Mouse (Mus musculus) forebrain, embryonic 16.5 days (tissue): ENCODE results near the gene Kcna5. TPM values are rescaled to one million over a fixed set of nuclear protein-coding genes. Genes with fewer than 3 reads are reported as not detected.
A peak's percentile ranks its signal among the peaks of the same experiment; 100 is the strongest.

Experiments
- ATAC-seq: fragments of 200-750 bp; cut with Nextera tagmentation; 2 replicates; pipeline ENCODE4 v1.8.0; 2017; ENCODE audit warnings: mild to moderate bottlenecking, moderate library complexity
- H3K27ac ChIP-seq: fragments of 300-500 bp; sonication (generic); 2 replicates; pipeline ENCODE4 v1.5.1; 2014; ENCODE audit warnings: low read length, control low read depth
- H3K27me3 ChIP-seq: fragments of 300-500 bp; sonication (generic); replicated peaks from 2 replicates; pipeline ENCODE4 v1.6.1; 2014; ENCODE audit warnings: low read length; ENCODE audit not compliant: control insufficient read depth, insufficient read depth
- H3K36me3 ChIP-seq: fragments of 300-500 bp; sonication (generic); 2 replicates; pipeline ENCODE4 v1.6.1; 2014; ENCODE audit not compliant: control insufficient read depth, insufficient read depth
- H3K4me1 ChIP-seq: fragments of 300-500 bp; sonication (generic); replicated peaks from 2 replicates; pipeline ENCODE4 v1.6.1; 2014; ENCODE audit warnings: low read length; ENCODE audit not compliant: control insufficient read depth, insufficient read depth
- H3K4me2 ChIP-seq: fragments of 300-500 bp; sonication (generic); 2 replicates; pipeline ENCODE4 v1.6.1; 2014; ENCODE audit warnings: mild to moderate bottlenecking, low read length, control low read depth
- H3K4me3 ChIP-seq: fragments of 300-500 bp; sonication (generic); replicated peaks from 2 replicates; pipeline ENCODE4 v1.5.1; 2014; ENCODE audit warnings: mild to moderate bottlenecking, low read length, control low read depth
- H3K9ac ChIP-seq: fragments of 300-500 bp; sonication (generic); replicated peaks from 2 replicates; pipeline ENCODE4 v1.6.1; 2014; ENCODE audit warnings: low read depth, low read length, control low read depth
- H3K9me3 ChIP-seq: fragments of 300-500 bp; sonication (generic); 2 replicates; pipeline ENCODE4 v1.6.1; 2016; ENCODE audit warnings: low read length; ENCODE audit not compliant: control insufficient read depth
- WGBS: fragments of 180-500 bp; shearing (Covaris S2); extraction: QIAGEN DNeasy Blood & Tissue Kit; methylation state at CpG from one replicate; pipeline ENCODE4 v1.1.7; 2014; 5-methylcytosine and 5-hydroxymethylcytosine counted together
- polyA plus RNA-seq: library from polyadenylated mRNA; unstranded; fragments of >200 nt; fragmentation: Nextera tagmentation; extraction: Ambion mirVana; gene quantifications from 2 replicates; pipeline ENCODE4 v1.2.1, GENCODE M21; 2015

Gene Kcna5
- polyA plus RNA-seq, 1 experiment from 2014 or later, result 2.4 TPM

GRCm38 (mm10) chr6:126568046-126568830, 33.0 kb upstream of the Kcna5 start:
- Histone ChIP-seq H3K36me3 (no peaks in the 10 kb centered on the region), H3K4me1 (no peaks in the 10 kb centered on the region), H3K27ac (no peak overlapping the region), H3K4me2 (no peak overlapping the region), H3K4me3 (no peak overlapping the region), H3K9ac (no peak overlapping the region), H3K9me3 (no peaks in the 10 kb centered on the region), H3K27me3 (no peaks in the 10 kb centered on the region)
- no peak for ATAC-seq
- 84% methylated on average over 14 of the region's 14 CpGs for WGBS

GRCm38 (mm10) chr6:126567326-126567725, 32.1 kb upstream of the Kcna5 start:
- H3K27ac ChIP-seq, result no peak overlapping the region
- ATAC-seq, result no peak
- no peaks in the 10 kb centered on the region for H3K9me3 ChIP-seq
- no peaks in the 10 kb centered on the region for H3K27me3 ChIP-seq
- 94% methylated on average over 9 of the region's 9 CpGs for WGBS
- H3K36me3 ChIP-seq, result no peaks in the 10 kb centered on the region
- no peak overlapping the region for H3K9ac ChIP-seq
- no peak overlapping the region for H3K4me3 ChIP-seq
- no peaks in the 10 kb centered on the region for H3K4me1 ChIP-seq
- H3K4me2 ChIP-seq, result no peak overlapping the region

GRCm38 (mm10) chr6:126564376-126564775, 29.2 kb upstream of the Kcna5 start:
- Histone ChIP-seq H3K4me1 (peaks cover 6% of the 10 kb centered on the region; the same call in 1 of the 2 replicates), H3K36me3 (no peaks in the 10 kb centered on the region), H3K4me2 (no peak overlapping the region), H3K27me3 (no peaks in the 10 kb centered on the region), H3K27ac (no peak overlapping the region), H3K4me3 (no peak overlapping the region), H3K9me3 (no peaks in the 10 kb centered on the region), H3K9ac (no peak overlapping the region)
- ATAC-seq, result no peak
- 63% methylated on average over 6 of the region's 6 CpGs for WGBS

GRCm38 (mm10) chr6:126563898-126564297, 28.7 kb upstream of the Kcna5 start:
- Histone ChIP-seq H3K27me3 (no peaks in the 10 kb centered on the region), H3K36me3 (no peaks in the 10 kb centered on the region), H3K9me3 (no peaks in the 10 kb centered on the region), H3K4me2 (no peak overlapping the region), H3K9ac (no peak overlapping the region), H3K4me1 (peaks cover 6% of the 10 kb centered on the region; the same call in 1 of the 2 replicates), H3K4me3 (no peak overlapping the region), H3K27ac (no peak overlapping the region)
- WGBS, result 14% methylated on average over 7 of the region's 7 CpGs
- ATAC-seq, result peak; percentile 59

- no peak overlapping the region for H3K27ac ChIP-seq
- no peak for ATAC-seq
- H3K9me3 ChIP-seq, result no peaks in the 10 kb centered on the region
- H3K4me2 ChIP-seq, result no peak overlapping the region
- H3K4me1 ChIP-seq, result peaks cover 6% of the 10 kb centered on the region; the same call in 1 of the 2 replicates
- 14% methylated on average over 4 of the region's 4 CpGs for WGBS
- no peaks in the 10 kb centered on the region for H3K27me3 ChIP-seq
- H3K4me3 ChIP-seq, result no peak overlapping the region
- no peak overlapping the region for H3K9ac ChIP-seq
- no peaks in the 10 kb centered on the region for H3K36me3 ChIP-seq
Observed at GRCm38 (mm10) chr6:126561702-126562101, 26.5 kb upstream of the Kcna5 start.

- peaks cover 6% of the 10 kb centered on the region; the same call in 1 of the 2 replicates for H3K4me1 ChIP-seq
- ATAC-seq, result no peak
- no peaks in the 10 kb centered on the region for H3K27me3 ChIP-seq
- no peaks in the 10 kb centered on the region for H3K36me3 ChIP-seq
- WGBS, result 28% methylated on average over 1 of the region's 1 CpGs
- H3K9me3 ChIP-seq, result no peaks in the 10 kb centered on the region
- H3K4me2 ChIP-seq, result no peak overlapping the region
- H3K4me3 ChIP-seq, result no peak overlapping the region
- H3K27ac ChIP-seq, result no peak overlapping the region
- H3K9ac ChIP-seq, result no peak overlapping the region
Observed at GRCm38 (mm10) chr6:126560696-126561095, 25.5 kb upstream of the Kcna5 start.

GRCm38 (mm10) chr6:126560036-126560435, 24.8 kb upstream of the Kcna5 start:
- WGBS, result 9% methylated on average over 8 of the region's 8 CpGs
- Histone ChIP-seq H3K4me3 (no peak overlapping the region), H3K27ac (no peak overlapping the region), H3K36me3 (no peaks in the 10 kb centered on the region), H3K27me3 (no peaks in the 10 kb centered on the region), H3K4me1 (peaks cover 6% of the 10 kb centered on the region; the same call in 1 of the 2 replicates), H3K4me2 (no peak overlapping the region), H3K9ac (no peak overlapping the region), H3K9me3 (no peaks in the 10 kb centered on the region)
- ATAC-seq, result peak; percentile 49

GRCm38 (mm10) chr6:126558276-126558675, 23.1 kb upstream of the Kcna5 start:
- Histone ChIP-seq H3K4me1 (peaks cover 6% of the 10 kb centered on the region; the same call in 1 of the 2 replicates), H3K27ac (no peak overlapping the region), H3K9me3 (no peaks in the 10 kb centered on the region), H3K27me3 (peaks cover 1% of the 10 kb centered on the region; the same call in 1 of the 2 replicates), H3K9ac (no peak overlapping the region), H3K36me3 (no peaks in the 10 kb centered on the region), H3K4me3 (no peak overlapping the region), H3K4me2 (no peak overlapping the region)
- ATAC-seq, result no peak
- 71% methylated on average over 3 of the region's 3 CpGs for WGBS

GRCm38 (mm10) chr6:126553812-126554211, 18.6 kb upstream of the Kcna5 start:
- Histone ChIP-seq H3K9ac (no peak overlapping the region), H3K4me2 (no peak overlapping the region), H3K9me3 (no peaks in the 10 kb centered on the region), H3K36me3 (no peaks in the 10 kb centered on the region), H3K4me1 (no peaks in the 10 kb centered on the region), H3K27me3 (peaks cover 5% of the 10 kb centered on the region; the same call in 1 of the 2 replicates), H3K27ac (no peak overlapping the region), H3K4me3 (no peak overlapping the region)
- WGBS, result 29% methylated on average over 9 of the region's 9 CpGs
- peak; percentile 63 for ATAC-seq
